21 mouse cellular contexts compared by ENCODE assay signal in genomic region chr19:31141905-31142304, GRCm38 (mm10). TPM values are rescaled to one million over a fixed set of nuclear protein-coding genes. Genes with fewer than 3 reads are reported as not detected.
DNase-seq lines count a peak whose midpoint lies in the region; ATAC-seq and TF ChIP-seq lines count a peak whose summit lies in the region.
"Had no signal": no experiment of that assay in that cellular context is flagged by ENCODE, and none has a peak within 500 bp of the region (broad histone marks: within the 10 kb centered on the region; RNA-seq: fewer than 3 reads in every experiment).

No protein-coding gene starts in this region.

- no peak overlapping the region for H3K4me2 ChIP-seq in forebrain, embryonic 13.5 days
- no peak overlapping the region for H3K4me2 ChIP-seq in forebrain, embryonic 15.5 days (replicated peaks)
- no peak overlapping the region for H3K4me2 ChIP-seq in forebrain, postnatal 0 days (ENCODE audit: low read depth)
- no peak overlapping the region for H3K4me2 ChIP-seq in neural tube, embryonic 15.5 days
- no peak overlapping the region for H3K4me2 ChIP-seq in hindbrain, embryonic 13.5 days
- H3K4me2 ChIP-seq: embryonic facial prominence, embryonic 12.5 days had no signal

- DNase-seq in forebrain, embryonic 10.5 days (ENCODE audit: extremely low spot score, low spot score), result no peak
- no peak for DNase-seq in forebrain, postnatal 0 days
- DNase-seq in neural tube, embryonic 10.5 days (ENCODE audit: extremely low spot score, low spot score), result no peak
- DNase-seq: adrenal gland, adult 2 months; adrenal gland, postnatal 10 days; adrenal gland, postnatal 25 days; B cell, adult 2 months; cerebellum, adult 11-12 months; cerebellum, adult 2 months; cerebellum, adult 9-10 months; cerebellum, postnatal 10 days; cerebellum, postnatal 25 days had no signal

- H3K36me3 ChIP-seq in forebrain, embryonic 13.5 days (ENCODE audit: poor library complexity, severe bottlenecking), result no peaks in the 10 kb centered on the region
- H3K36me3 ChIP-seq in forebrain, embryonic 10.5 days (replicated peaks), result no peaks in the 10 kb centered on the region
- H3K36me3 ChIP-seq in forebrain, embryonic 15.5 days, result no peaks in the 10 kb centered on the region
- H3K36me3 ChIP-seq in forebrain, postnatal 0 days (ENCODE audit: insufficient read depth), result no peaks in the 10 kb centered on the region
- H3K36me3 ChIP-seq in neural tube, embryonic 15.5 days, result no peaks in the 10 kb centered on the region
- no peaks in the 10 kb centered on the region for H3K36me3 ChIP-seq in hindbrain, embryonic 13.5 days
- H3K36me3 ChIP-seq: embryonic facial prominence, embryonic 10.5 days; embryonic facial prominence, embryonic 12.5 days; G1E had no signal

- no peak for TF ChIP-seq CTCF in forebrain, postnatal 0 days (IDR thresholded peaks at IDR 0.05; ENCODE audit: low read depth)

- H3K9ac ChIP-seq in forebrain, embryonic 13.5 days, result no peak overlapping the region
- H3K9ac ChIP-seq in forebrain, embryonic 15.5 days (replicated peaks), result no peak overlapping the region
- H3K9ac ChIP-seq in forebrain, postnatal 0 days, result no peak overlapping the region
- H3K9ac ChIP-seq in neural tube, embryonic 15.5 days (replicated peaks), result no peak overlapping the region
- no peak overlapping the region for H3K9ac ChIP-seq in hindbrain, embryonic 13.5 days
- H3K9ac ChIP-seq: embryonic facial prominence, embryonic 12.5 days had no signal

- no peaks in the 10 kb centered on the region for H3K27me3 ChIP-seq in forebrain, embryonic 13.5 days
- H3K27me3 ChIP-seq in forebrain, embryonic 10.5 days (ENCODE audit: poor library complexity, severe bottlenecking), result no peaks in the 10 kb centered on the region
- no peaks in the 10 kb centered on the region for H3K27me3 ChIP-seq in forebrain, embryonic 15.5 days
- no peaks in the 10 kb centered on the region for H3K27me3 ChIP-seq in forebrain, postnatal 0 days (ENCODE audit: insufficient read depth, low read length)
- no peaks in the 10 kb centered on the region for H3K27me3 ChIP-seq in neural tube, embryonic 15.5 days (replicated peaks)
- H3K27me3 ChIP-seq in hindbrain, embryonic 13.5 days, result no peaks in the 10 kb centered on the region
- H3K27me3 ChIP-seq: CH12.LX; embryonic facial prominence, embryonic 12.5 days had no signal

- no peaks in the 10 kb centered on the region for H3K9me3 ChIP-seq in forebrain, embryonic 13.5 days (replicated peaks)
- no peaks in the 10 kb centered on the region for H3K9me3 ChIP-seq in forebrain, embryonic 10.5 days
- H3K9me3 ChIP-seq in forebrain, embryonic 15.5 days, result no peaks in the 10 kb centered on the region
- no peaks in the 10 kb centered on the region for H3K9me3 ChIP-seq in forebrain, postnatal 0 days (ENCODE audit: low read length)
- no peaks in the 10 kb centered on the region for H3K9me3 ChIP-seq in neural tube, embryonic 15.5 days (replicated peaks)
- H3K9me3 ChIP-seq in hindbrain, embryonic 13.5 days, result no peaks in the 10 kb centered on the region
- H3K9me3 ChIP-seq: embryonic facial prominence, embryonic 10.5 days; embryonic facial prominence, embryonic 12.5 days; G1E had no signal

- peak; percentile 78; the same call in 1 of the 2 replicates for ATAC-seq in forebrain, embryonic 13.5 days
- peak; percentile 60; the same call in 1 of the 2 replicates for ATAC-seq in forebrain, embryonic 15.5 days (replicated peaks)
- ATAC-seq in forebrain, postnatal 0 days, result no peak
- peak; percentile 73; the same call in 1 of the 2 replicates for ATAC-seq in neural tube, embryonic 15.5 days (ENCODE audit: low FRiP score)
- no peak for ATAC-seq in hindbrain, embryonic 13.5 days (ENCODE audit: low FRiP score)
- ATAC-seq: CD4-positive, CD25-positive, alpha-beta regulatory T cell, adult 4 months had no signal

- H3K4me1 ChIP-seq in forebrain, embryonic 13.5 days, result no peaks in the 10 kb centered on the region
- H3K4me1 ChIP-seq in forebrain, embryonic 10.5 days, result no peaks in the 10 kb centered on the region
- no peaks in the 10 kb centered on the region for H3K4me1 ChIP-seq in forebrain, embryonic 15.5 days
- H3K4me1 ChIP-seq in forebrain, postnatal 0 days (ENCODE audit: insufficient read depth), result no peaks in the 10 kb centered on the region
- H3K4me1 ChIP-seq in neural tube, embryonic 15.5 days, result no peaks in the 10 kb centered on the region
- H3K4me1 ChIP-seq in hindbrain, embryonic 13.5 days (replicated peaks), result no peaks in the 10 kb centered on the region
- H3K4me1 ChIP-seq: embryonic facial prominence, embryonic 10.5 days; embryonic facial prominence, embryonic 12.5 days had no signal

- no peak overlapping the region for H3K4me3 ChIP-seq in forebrain, embryonic 13.5 days
- no peak overlapping the region for H3K4me3 ChIP-seq in forebrain, embryonic 10.5 days
- no peak overlapping the region for H3K4me3 ChIP-seq in forebrain, embryonic 15.5 days
- H3K4me3 ChIP-seq in forebrain, postnatal 0 days (ENCODE audit: low read depth, low read length), result no peak overlapping the region
- no peak overlapping the region for H3K4me3 ChIP-seq in neural tube, embryonic 15.5 days (replicated peaks)
- no peak overlapping the region for H3K4me3 ChIP-seq in hindbrain, embryonic 13.5 days
- H3K4me3 ChIP-seq: embryonic facial prominence, embryonic 10.5 days; embryonic facial prominence, embryonic 12.5 days had no signal

- H3K27ac ChIP-seq in forebrain, embryonic 13.5 days, result no peak overlapping the region
- H3K27ac ChIP-seq in forebrain, embryonic 10.5 days, result no peak overlapping the region
- no peak overlapping the region for H3K27ac ChIP-seq in forebrain, embryonic 15.5 days (replicated peaks)
- H3K27ac ChIP-seq in forebrain, postnatal 0 days (ENCODE audit: low read depth, low read length), result no peak overlapping the region
- H3K27ac ChIP-seq in neural tube, embryonic 15.5 days (replicated peaks), result no peak overlapping the region
- H3K27ac ChIP-seq in hindbrain, embryonic 13.5 days, result no peak overlapping the region
- H3K27ac ChIP-seq: embryonic facial prominence, embryonic 10.5 days; embryonic facial prominence, embryonic 12.5 days had no signal

- 80% methylated on average over 7 of the region's 7 CpGs for WGBS in forebrain, embryonic 13.5 days
- 93% methylated on average over 7 of the region's 7 CpGs for WGBS in forebrain, embryonic 10.5 days
- WGBS in forebrain, embryonic 15.5 days, result 53% methylated on average over 7 of the region's 7 CpGs
- WGBS in forebrain, postnatal 0 days, result 53% methylated on average over 7 of the region's 7 CpGs
- 71% methylated on average over 7 of the region's 7 CpGs for WGBS in neural tube, embryonic 15.5 days
- 86% methylated on average over 7 of the region's 7 CpGs for WGBS in hindbrain, embryonic 13.5 days

RNA-seq across cellular contexts. Expression of gene Cstf2t, which starts 59.3 kb away (rescaled TPM):
- polyA plus RNA-seq in forebrain, embryonic 13.5 days (2015; fragmentation: Nextera tagmentation; extraction: Ambion mirVana), result 65.2 and 67.7 TPM in 2 replicates
- polyA plus RNA-seq in forebrain, embryonic 10.5 days (2016; fragmentation: Nextera tagmentation; extraction: Ambion mirVana), result 48.7 and 55.2 TPM in 2 replicates
- 79.1 and 83.4 TPM in 2 replicates for polyA plus RNA-seq in forebrain, embryonic 15.5 days (2015; fragmentation: Nextera tagmentation; extraction: Ambion mirVana)
- 72.9 and 90.9 TPM in 2 replicates for total RNA-seq in forebrain, postnatal 0 days (2014; rRNA removed)
- 53.6 and 59.5 TPM in 2 replicates for polyA plus RNA-seq in forebrain, postnatal 0 days (2015; fragmentation: Nextera tagmentation; extraction: Ambion mirVana)
- polyA plus RNA-seq in neural tube, embryonic 15.5 days (2015; fragmentation: Nextera tagmentation; extraction: Ambion mirVana), result 65.4 and 72.7 TPM in 2 replicates
- polyA plus RNA-seq in hindbrain, embryonic 13.5 days (2015; fragmentation: Nextera tagmentation; extraction: Ambion mirVana), result 73.2 and 74.9 TPM in 2 replicates

Comparison
In these comparisons a context has a peak if more than half of its experiments do, and no peak if none do; other contexts are left out.
1. ATAC-seq: peak in forebrain, embryonic 13.5 days (single experiment), forebrain, embryonic 15.5 days (single experiment) and neural tube, embryonic 15.5 days (single experiment); none in forebrain, postnatal 0 days (single experiment) and hindbrain, embryonic 13.5 days (single experiment).